Mouse (Mus musculus): ENCODE measurements around the gene Miox. TPM values are rescaled to one million over a fixed set of nuclear protein-coding genes. Genes with fewer than 3 reads are reported as not detected.

Miox gene
- polyA plus RNA-seq, 1 experiment, result 0.24 TPM

DNA sequence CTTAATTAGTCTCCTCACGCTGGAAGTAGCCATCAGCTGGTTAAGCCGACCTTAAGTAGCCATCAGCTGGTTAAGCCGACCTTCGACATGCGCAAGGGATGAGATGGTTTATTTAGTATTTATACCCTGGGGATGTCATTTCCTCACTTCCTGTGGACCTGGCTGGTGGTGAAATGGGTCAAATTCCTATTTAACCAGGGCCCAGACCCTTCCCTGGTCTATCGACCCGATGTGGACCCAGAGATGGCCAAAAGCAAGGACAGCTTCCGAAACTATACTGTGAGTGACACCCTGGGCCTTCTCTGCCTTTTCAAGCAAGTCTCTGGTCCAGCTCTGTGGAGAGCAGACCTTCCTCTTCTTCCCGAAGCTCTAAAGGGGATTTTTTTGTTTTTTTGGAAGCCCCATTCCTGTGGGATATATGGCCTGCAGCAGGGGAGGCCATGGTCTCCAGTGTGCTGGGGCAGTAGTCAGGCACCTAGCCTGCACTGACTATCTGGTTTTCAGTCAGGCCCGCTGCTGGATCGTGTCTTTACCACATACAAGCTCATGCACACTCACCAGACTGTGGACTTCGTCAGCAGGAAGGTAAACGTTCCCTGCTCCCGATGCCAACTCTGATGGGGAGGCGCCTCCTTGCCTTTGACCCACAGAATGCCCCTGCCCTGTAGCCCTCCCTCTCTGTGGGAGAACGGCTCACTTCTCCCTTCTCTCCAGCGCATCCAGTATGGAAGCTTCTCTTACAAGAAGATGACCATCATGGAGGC, 758 bp downstream of the Miox start:
- WGBS, result 76% methylated on average over 17 of the region's 17 CpGs
- H3K4me1 ChIP-seq (ENCODE audit: control insufficient read depth, insufficient read depth, low read length), result no peaks in the 10 kb centered on the region
- no peak for TF ChIP-seq CTCF (IDR thresholded peaks at IDR 0.05; ENCODE audit: insufficient read depth, low read length)
- no peak for TF ChIP-seq POLR2A (IDR thresholded peaks at IDR 0.05; ENCODE audit: borderline replicate concordance, extremely low read depth, low read depth, low read length)
- H3K4me3 ChIP-seq (replicated peaks; ENCODE audit: extremely low read depth, low read depth, low read length), result no peak overlapping the region
- DNase-seq, result no peak

DNA sequence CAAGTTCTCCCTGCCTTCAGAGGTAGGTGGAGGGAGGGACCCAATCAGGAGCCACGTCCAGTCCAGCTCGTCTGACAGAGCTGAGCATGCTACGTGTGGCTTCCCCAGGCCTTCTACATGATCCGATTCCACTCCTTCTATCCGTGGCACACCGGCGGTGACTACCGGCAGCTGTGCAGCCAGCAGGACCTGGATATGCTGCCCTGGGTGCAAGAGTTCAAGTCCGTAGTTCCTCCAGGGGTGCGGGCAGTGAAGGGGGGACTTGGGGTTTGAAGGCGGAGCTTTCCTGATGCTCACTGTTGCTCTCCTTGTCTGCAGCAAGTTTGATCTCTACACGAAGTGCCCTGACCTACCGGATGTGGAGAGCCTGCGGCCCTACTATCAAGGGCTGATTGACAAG, 2.2 kb downstream of the Miox start:
- no peak for DNase-seq
- H3K4me1 ChIP-seq (ENCODE audit: control insufficient read depth, insufficient read depth, low read length), result no peaks in the 10 kb centered on the region
- H3K4me3 ChIP-seq (replicated peaks; ENCODE audit: extremely low read depth, low read depth, low read length), result no peak overlapping the region
- WGBS, result 79% methylated on average over 14 of the region's 14 CpGs
- TF ChIP-seq CTCF (IDR thresholded peaks at IDR 0.05; ENCODE audit: insufficient read depth, low read length) (no peak), POLR2A (IDR thresholded peaks at IDR 0.05; ENCODE audit: borderline replicate concordance, extremely low read depth, low read depth, low read length) (no peak)

DNA sequence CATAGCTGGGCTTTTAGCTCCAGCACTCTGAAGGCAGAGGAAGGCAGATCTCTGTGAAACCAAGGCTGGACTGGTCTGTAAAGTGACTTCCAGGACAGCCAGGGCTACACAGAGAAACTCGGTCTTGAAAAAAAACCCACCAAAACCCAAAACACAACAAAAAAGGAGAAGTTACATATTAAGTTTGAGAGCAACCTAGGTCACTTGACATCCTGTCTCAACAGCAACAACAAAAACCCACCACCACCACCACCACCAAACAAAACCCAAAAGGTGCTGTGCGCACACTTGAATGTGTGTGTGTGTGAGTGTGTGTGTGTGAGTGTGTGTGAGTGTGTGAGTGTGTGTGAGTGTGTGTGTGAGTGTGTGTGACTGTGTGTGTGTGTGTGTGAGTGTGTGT, 5.5 kb downstream of the Miox start:
- Histone ChIP-seq H3K4me1 (ENCODE audit: control insufficient read depth, insufficient read depth, low read length) (no peaks in the 10 kb centered on the region), H3K4me3 (replicated peaks; ENCODE audit: extremely low read depth, low read depth, low read length) (no peak overlapping the region)
- WGBS, result 79% methylated on average over 2 of the region's 2 CpGs
- DNase-seq, result no peak
- TF ChIP-seq POLR2A (IDR thresholded peaks at IDR 0.05; ENCODE audit: borderline replicate concordance, extremely low read depth, low read depth, low read length) (no peak), CTCF (IDR thresholded peaks at IDR 0.05; ENCODE audit: insufficient read depth, low read length) (no peak)

DNA sequence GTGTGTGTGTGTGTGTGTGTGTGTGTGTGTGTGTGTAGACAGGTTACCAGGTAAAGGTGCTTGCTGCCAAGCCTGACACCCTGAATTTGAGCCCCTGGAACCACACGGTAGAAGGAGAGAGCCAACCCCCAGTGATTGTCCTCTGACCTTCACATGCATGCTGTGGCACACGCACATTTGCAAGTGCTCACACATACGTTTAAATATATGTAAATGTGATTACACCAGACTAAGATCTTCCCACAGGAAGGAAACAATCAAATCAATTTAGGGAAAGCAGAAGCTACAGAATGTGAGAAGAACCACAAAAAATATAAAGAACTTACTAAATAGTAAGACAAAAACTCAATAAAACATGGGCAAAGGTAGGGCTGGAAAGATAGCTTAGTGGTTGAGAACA, 5.9 kb downstream of the Miox start:
- TF ChIP-seq CTCF (IDR thresholded peaks at IDR 0.05; ENCODE audit: insufficient read depth, low read length), result no peak
- no peak for TF ChIP-seq POLR2A (IDR thresholded peaks at IDR 0.05; ENCODE audit: borderline replicate concordance, extremely low read depth, low read depth, low read length)
- WGBS, result 62% methylated on average over 3 of the region's 3 CpGs
- DNase-seq, result no peak
- Histone ChIP-seq H3K4me1 (ENCODE audit: control insufficient read depth, insufficient read depth, low read length) (no peaks in the 10 kb centered on the region), H3K4me3 (replicated peaks; ENCODE audit: extremely low read depth, low read depth, low read length) (no peak overlapping the region)

DNA sequence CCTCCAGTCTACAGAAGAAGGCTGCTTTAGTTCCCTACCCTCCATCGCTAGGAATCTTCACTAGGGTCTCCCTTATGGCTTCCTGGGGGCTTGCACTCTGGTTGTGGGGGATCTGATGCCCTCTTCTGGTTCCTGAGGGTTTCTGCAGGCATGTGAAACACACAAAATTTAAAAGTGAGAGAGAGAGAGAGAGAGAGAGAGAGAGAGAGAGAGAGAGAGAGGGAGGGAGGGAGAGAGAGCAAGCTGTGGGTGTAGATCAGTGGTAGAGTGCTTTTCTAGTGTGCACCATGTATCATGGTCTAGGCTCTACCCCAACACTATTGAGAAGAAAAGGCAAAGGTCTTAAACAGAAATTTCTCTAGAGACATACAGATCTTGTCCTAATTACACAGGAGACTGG, 7.5 kb downstream of the Miox start:
- TF ChIP-seq CTCF (IDR thresholded peaks at IDR 0.05; ENCODE audit: insufficient read depth, low read length) (no peak), POLR2A (IDR thresholded peaks at IDR 0.05; ENCODE audit: borderline replicate concordance, extremely low read depth, low read depth, low read length) (no peak)
- Histone ChIP-seq H3K4me3 (replicated peaks; ENCODE audit: extremely low read depth, low read depth, low read length) (no peak overlapping the region), H3K4me1 (ENCODE audit: control insufficient read depth, insufficient read depth, low read length) (no peaks in the 10 kb centered on the region)
- DNase-seq, result no peak
- WGBS, result 48% methylated on average over 1 of the region's 1 CpGs

DNA sequence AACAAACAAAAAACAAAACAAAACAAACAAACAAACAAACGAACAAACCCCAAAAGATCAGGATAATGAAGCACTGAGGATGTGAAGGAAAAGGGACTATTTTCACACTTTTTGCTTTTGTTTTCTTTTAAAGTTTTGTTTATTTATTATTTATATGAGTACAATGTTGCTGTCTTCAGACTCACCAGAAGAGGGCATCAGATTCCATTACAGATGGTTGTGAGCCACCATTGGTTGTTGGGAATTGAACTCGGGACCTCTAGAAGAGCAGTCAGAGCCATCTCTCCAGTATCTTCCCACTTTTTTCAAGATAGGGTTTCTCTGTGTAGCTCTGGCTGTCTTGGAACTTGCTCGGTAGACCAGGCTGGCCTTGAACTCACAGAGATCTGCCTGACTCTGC, 9.1 kb downstream of the Miox start:
- WGBS, result 74% methylated on average over 3 of the region's 3 CpGs
- H3K4me3 ChIP-seq (replicated peaks; ENCODE audit: extremely low read depth, low read depth, low read length), result no peak overlapping the region
- TF ChIP-seq POLR2A (IDR thresholded peaks at IDR 0.05; ENCODE audit: borderline replicate concordance, extremely low read depth, low read depth, low read length) (no peak), CTCF (IDR thresholded peaks at IDR 0.05; ENCODE audit: insufficient read depth, low read length) (no peak)
- DNase-seq, result no peak
- H3K4me1 ChIP-seq (ENCODE audit: control insufficient read depth, insufficient read depth, low read length), result no peaks in the 10 kb centered on the region

DNA sequence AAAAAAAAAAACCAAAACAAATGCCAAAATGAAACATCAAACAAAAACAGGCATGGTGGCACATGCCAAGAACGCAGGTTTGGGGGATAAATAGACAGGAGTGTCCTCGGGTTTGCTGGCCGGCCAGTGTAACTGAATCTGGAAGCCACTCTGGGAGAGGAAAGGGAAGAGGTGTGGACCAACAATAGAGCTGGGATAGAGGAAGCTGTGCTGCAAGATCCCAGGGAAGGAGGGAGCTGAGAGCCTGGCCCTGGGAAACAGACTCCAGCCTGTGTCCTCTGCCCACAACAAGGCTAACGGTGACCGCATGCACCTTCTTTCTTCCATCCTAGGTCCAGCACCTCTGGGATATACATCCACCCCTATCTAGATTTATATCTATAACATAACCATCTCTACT, 16.2 kb downstream of the Miox start:
- WGBS, result 57% methylated on average over 5 of the region's 5 CpGs
- Histone ChIP-seq H3K4me3 (replicated peaks; ENCODE audit: extremely low read depth, low read depth, low read length) (no peak overlapping the region), H3K4me1 (ENCODE audit: control insufficient read depth, insufficient read depth, low read length) (peaks cover 5% of the 10 kb centered on the region; the same call in 1 of the 2 replicates)
- peak; percentile 17; the same call in 1 of the 2 replicates for TF ChIP-seq POLR2A (IDR thresholded peaks at IDR 0.05; ENCODE audit: borderline replicate concordance, extremely low read depth, low read depth, low read length)
- TF ChIP-seq CTCF (IDR thresholded peaks at IDR 0.05; ENCODE audit: insufficient read depth, low read length), result no peak
- DNase-seq, result no peak

DNA sequence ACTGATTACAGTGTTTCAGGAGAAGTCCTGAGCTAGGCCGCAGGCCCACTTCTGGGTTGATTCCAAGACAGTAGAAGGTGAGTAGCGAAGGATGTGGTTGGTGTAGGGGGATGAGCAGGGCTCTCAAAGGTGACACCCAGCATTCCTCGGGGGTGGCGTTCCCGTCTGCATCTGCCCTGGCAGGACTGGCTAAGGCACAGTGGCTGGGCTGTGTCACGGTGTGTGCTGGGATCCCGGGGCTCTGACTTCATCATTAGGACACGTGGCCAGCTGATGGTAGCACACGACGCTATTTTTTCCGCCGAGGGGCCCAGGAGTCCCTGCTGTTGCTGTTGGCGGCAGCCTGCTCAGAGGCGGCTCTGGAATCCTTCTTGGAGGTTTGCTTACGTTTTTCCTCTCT, 17.1 kb downstream of the Miox start:
- Histone ChIP-seq H3K4me3 (replicated peaks; ENCODE audit: extremely low read depth, low read depth, low read length) (no peak overlapping the region), H3K4me1 (ENCODE audit: control insufficient read depth, insufficient read depth, low read length) (peaks cover 5% of the 10 kb centered on the region)
- 86% methylated on average over 15 of the region's 15 CpGs for WGBS
- no peak for TF ChIP-seq CTCF (IDR thresholded peaks at IDR 0.05; ENCODE audit: insufficient read depth, low read length)
- DNase-seq, result no peak

DNA sequence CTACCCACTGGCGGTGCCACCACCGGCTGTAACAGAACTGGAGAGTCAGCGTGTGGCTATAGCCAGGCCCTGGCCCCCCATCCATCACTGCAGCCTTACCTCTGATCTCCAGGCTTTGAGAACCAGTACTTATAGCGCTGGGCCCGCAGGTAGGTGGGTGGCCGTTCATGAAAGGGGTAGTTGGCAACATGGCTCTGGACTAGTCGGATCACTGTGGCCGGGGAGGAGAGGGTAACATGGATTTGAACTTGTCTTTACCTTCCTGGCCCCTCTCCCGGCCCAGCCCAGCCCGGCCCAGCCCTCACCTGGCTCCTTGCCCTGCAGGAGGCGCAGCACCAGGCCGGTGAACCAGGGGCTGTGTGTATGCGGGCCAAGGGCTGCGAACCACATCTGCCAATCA, 17.9 kb downstream of the Miox start:
- peaks cover 5% of the 10 kb centered on the region for H3K4me1 ChIP-seq (ENCODE audit: control insufficient read depth, insufficient read depth, low read length)
- no peak overlapping the region for H3K4me3 ChIP-seq (replicated peaks; ENCODE audit: extremely low read depth, low read depth, low read length)
- no peak for DNase-seq
- TF ChIP-seq POLR2A (IDR thresholded peaks at IDR 0.05; ENCODE audit: borderline replicate concordance, extremely low read depth, low read depth, low read length), result no peak
- TF ChIP-seq CTCF (IDR thresholded peaks at IDR 0.05; ENCODE audit: insufficient read depth, low read length), result no peak
- WGBS, result 96% methylated on average over 14 of the region's 14 CpGs

DNA sequence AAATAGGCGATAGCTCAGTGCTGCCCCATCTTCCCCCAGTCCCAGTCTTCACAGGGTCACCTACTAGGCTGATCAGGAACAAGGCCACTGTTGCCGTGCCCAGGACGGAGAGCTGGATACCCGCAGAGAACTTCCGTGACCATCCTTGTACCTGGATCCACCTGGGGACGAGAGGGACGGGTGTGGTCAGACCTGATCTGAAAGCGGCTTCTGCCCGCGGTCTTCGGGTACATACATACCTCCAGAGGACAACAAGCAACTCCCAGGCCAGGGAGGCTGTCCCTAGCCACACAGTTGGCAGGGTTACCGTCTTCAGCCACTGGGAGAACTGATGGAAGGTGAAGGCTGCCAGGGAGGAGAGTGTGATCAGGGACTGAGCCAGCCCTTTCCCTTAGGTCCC, 18.6 kb downstream of the Miox start:
- Histone ChIP-seq H3K4me1 (ENCODE audit: control insufficient read depth, insufficient read depth, low read length) (peaks cover 5% of the 10 kb centered on the region), H3K4me3 (replicated peaks; ENCODE audit: extremely low read depth, low read depth, low read length) (no peak overlapping the region)
- TF ChIP-seq CTCF (IDR thresholded peaks at IDR 0.05; ENCODE audit: insufficient read depth, low read length) (no peak), POLR2A (IDR thresholded peaks at IDR 0.05; ENCODE audit: borderline replicate concordance, extremely low read depth, low read depth, low read length) (no peak)
- DNase-seq, result no peak
- WGBS, result 96% methylated on average over 12 of the region's 12 CpGs

All from lung, adult 2 months (tissue).